Mouse (Mus musculus) stomach, adult 2 months (tissue): ENCODE measurements around the gene Olfr1331. TPM values are rescaled to one million over a fixed set of nuclear protein-coding genes. Genes with fewer than 3 reads are reported as not detected.

ENCODE experiments used
- polyA plus RNA-seq: library from polyadenylated mRNA; depleted of rRNA; stranded (reverse); fragments of >200 nt; gene quantifications from 2 replicates; pipeline ENCODE4 v1.2.3, GENCODE M21; 2012; rRNA removed

Gene Olfr1331
- polyA plus RNA-seq = not detected in 2 replicates

GRCm38 (mm10) chr4:118864349-118864748 is at the start of gene Olfr1331:
Gene Olfr1331, plus strand, starts transcription at chr4:118864649.

GRCm38 (mm10) chr4:118836179-118836578 is 28.3 kb upstream of the Olfr1331 start, which contains the start of gene Olfr1333:
Gene Olfr1333, minus strand, starts transcription at chr4:118836279.

DNA sequence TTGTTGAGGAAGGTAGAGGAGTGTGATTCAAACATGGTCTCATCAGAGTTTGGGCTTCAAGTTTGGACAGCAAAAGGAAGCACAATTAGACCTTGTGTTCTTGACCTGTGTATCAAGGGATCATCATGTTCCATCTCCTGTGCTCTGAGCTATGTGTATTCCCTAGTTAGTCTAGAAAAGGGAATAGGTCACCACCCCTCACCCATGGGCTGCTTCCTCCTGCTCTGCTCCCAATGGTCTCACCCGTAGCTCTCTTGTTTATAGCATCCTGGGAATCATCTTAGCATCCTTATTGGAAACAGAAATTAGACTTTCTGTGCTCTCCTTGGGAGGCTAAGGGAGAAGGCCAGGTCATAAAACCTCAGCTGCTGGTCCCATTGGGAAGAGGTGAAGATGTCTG is 23.8 kb downstream of the Olfr1331 start, which contains the start of gene Olfr1330:
TSS of gene Olfr1330 (plus strand) at position 301 of the 400 bp plus-strand sequence.

GRCm38 (mm10) chr4:118917365-118917764 is 52.9 kb downstream of the Olfr1331 start, which contains the start of gene Olfr1329:
Gene Olfr1329, minus strand, starts transcription at chr4:118917465.

Other genes starting within 250 kb of the Olfr1331 start
- 0.04 and 0.05 TPM in 2 replicates for gene Cfap57, start 243.9 kb upstream of the Olfr1331 start, polyA plus RNA-seq
- gene Ebna1bp2, start 243.8 kb upstream of the Olfr1331 start, polyA plus RNA-seq = 1.3 and 1.7 TPM in 2 replicates
- gene Olfr62, start 205.7 kb upstream of the Olfr1331 start, polyA plus RNA-seq = not detected in 2 replicates
- gene Olfr1342, start 171.9 kb upstream of the Olfr1331 start, polyA plus RNA-seq = not detected in 2 replicates
- not detected in 2 replicates for gene Olfr1341, start 161.1 kb upstream of the Olfr1331 start, polyA plus RNA-seq
- gene Olfr1340, start 144.5 kb upstream of the Olfr1331 start, polyA plus RNA-seq = not detected in 2 replicates
- not detected in 2 replicates for gene Olfr1339, start 132.5 kb upstream of the Olfr1331 start, polyA plus RNA-seq
- not detected in 2 replicates for gene Olfr1338, start 105.9 kb upstream of the Olfr1331 start, polyA plus RNA-seq
- not detected in 2 replicates for gene Olfr1337, start 82.1 kb upstream of the Olfr1331 start, polyA plus RNA-seq
- gene Olfr1335, start 54.7 kb upstream of the Olfr1331 start, polyA plus RNA-seq = not detected in 2 replicates
- not detected in 2 replicates for gene Olfr1333, start 28.4 kb upstream of the Olfr1331 start, polyA plus RNA-seq
- not detected in 2 replicates for gene Olfr1330, start 23.9 kb downstream of the Olfr1331 start, polyA plus RNA-seq
- not detected in 2 replicates for gene Olfr1329, start 52.8 kb downstream of the Olfr1331 start, polyA plus RNA-seq
- gene Olfr1328, start 74.0 kb downstream of the Olfr1331 start, polyA plus RNA-seq = not detected in 2 replicates
- gene Lao1, start 96.9 kb downstream of the Olfr1331 start, polyA plus RNA-seq = 0.05 and 0.06 TPM in 2 replicates
- 56.8 and 58.2 TPM in 2 replicates for gene Slc2a1, start 244.1 kb downstream of the Olfr1331 start, polyA plus RNA-seq